Mouse (Mus musculus) right cerebral cortex, adult 18-20 months (tissue): Measurements from ENCODE around the gene Amotl1.

Source experiments
- DNase-seq: peaks from one replicate; pipeline ENCODE4 v3.0.0; 2022; ENCODE audit warnings: mixed read lengths

Amotl1 gene

GRCm38 (mm10) chr9:14641310-14642067 lies 3.4 kb downstream of the Amotl1 start:
- no peak for DNase-seq

- DNase-seq, result no peak
These were observed 8.6 kb downstream of the Amotl1 start for GRCm38 (mm10) chr9:14636244-14636643.

- DNase-seq, result no peak
These were observed 9.3 kb downstream of the Amotl1 start for GRCm38 (mm10) chr9:14635551-14635950.

GRCm38 (mm10) chr9:14634155-14634554 lies 10.7 kb downstream of the Amotl1 start:
- peak; percentile 48 for DNase-seq

- no peak for DNase-seq
These were observed 12.3 kb downstream of the Amotl1 start for GRCm38 (mm10) chr9:14632365-14633163.

GRCm38 (mm10) chr9:14631729-14632128 lies 13.1 kb downstream of the Amotl1 start:
- DNase-seq, result no peak

GRCm38 (mm10) chr9:14627525-14627924 lies 17.3 kb downstream of the Amotl1 start:
- DNase-seq, result no peak

DNA sequence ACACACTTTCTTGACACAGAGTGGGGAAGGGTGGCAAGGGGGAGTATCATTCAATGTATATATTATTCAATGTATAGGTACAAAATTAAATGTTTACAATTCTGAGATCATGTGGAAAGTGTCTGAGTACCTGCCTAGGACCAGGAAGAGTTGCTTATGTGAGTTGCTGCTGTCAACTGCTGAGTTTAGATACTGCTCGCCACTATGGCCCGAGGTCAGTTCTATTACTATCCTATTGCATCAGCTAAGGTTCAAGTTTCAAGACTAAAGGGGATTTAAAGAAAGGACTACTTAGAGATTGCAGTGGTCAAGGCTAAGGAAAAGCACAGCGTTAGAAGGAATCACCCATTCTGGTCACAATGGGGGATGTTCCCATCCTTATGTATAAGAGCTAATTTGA lies 18.9 kb downstream of the Amotl1 start:
- no peak for DNase-seq

- no peak for DNase-seq
These were observed 19.8 kb downstream of the Amotl1 start for GRCm38 (mm10) chr9:14625024-14625423.

GRCm38 (mm10) chr9:14623928-14624327 lies 20.9 kb downstream of the Amotl1 start:
- DNase-seq, result no peak

DNA sequence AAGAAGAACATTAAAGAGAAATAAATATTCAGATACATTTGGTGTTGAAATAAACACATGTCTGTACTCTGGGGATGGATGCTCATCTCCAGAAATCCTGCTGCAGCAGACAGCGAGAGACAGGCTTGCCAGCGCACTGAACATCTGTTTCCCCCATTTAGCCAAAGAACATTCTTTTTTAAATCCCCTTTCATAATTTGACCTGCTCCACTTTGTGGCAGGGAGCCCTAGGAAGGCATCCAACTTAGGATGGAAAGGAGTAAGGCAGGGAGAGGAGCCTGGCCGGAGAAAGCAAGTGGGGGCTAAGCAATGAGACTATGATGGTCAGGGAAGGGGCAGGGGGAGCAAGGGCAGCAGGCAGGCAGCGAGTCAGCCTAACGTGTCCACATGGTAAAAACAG lies 21.6 kb downstream of the Amotl1 start:
- DNase-seq, result no peak

- no peak for DNase-seq
These were observed 22.0 kb downstream of the Amotl1 start for GRCm38 (mm10) chr9:14622848-14623247.

- no peak for DNase-seq
These were observed 24.7 kb downstream of the Amotl1 start for GRCm38 (mm10) chr9:14620107-14620506.

- DNase-seq, result peak; percentile 20
These were observed 29.6 kb downstream of the Amotl1 start for GRCm38 (mm10) chr9:14614931-14615880.

DNA sequence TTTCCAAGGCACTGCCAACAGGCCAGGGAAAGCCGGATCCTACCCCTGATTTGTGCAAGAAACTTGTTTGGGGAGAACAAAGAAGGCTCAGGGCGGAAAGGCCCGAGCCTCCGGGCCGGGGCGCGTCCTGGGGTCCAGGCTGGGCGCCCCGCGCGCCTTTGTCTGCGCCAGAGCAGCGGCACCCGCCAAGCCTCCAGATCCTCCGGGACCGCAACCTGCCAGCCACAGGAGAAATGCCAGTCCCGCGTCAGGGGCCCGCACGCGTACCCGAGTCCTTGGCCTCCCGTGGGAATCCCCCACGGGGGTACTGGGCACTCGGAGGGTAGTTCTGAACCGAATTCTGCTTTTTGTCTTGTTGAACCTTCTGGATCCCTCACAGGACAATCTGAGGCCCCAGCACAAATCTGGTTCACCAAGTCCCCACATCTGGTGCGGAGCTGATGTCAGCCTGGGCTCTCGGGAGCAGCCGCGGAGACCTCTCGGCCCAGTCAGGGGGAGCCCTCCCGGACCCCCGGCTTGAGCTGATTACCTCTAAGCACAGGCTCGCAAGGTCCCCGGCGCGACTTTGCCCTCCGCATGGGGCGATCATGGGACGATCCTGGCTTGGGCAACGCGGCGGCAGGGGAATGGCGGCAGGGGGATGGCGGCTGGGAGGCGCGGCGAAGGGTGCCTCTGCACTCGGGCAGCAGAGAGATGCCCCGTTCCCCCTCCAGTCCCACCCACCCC lies 30.5 kb downstream of the Amotl1 start:
- DNase-seq, result peak; percentile 20

- DNase-seq, result no peak
These were observed 31.3 kb downstream of the Amotl1 start for GRCm38 (mm10) chr9:14613308-14614204.

DNA sequence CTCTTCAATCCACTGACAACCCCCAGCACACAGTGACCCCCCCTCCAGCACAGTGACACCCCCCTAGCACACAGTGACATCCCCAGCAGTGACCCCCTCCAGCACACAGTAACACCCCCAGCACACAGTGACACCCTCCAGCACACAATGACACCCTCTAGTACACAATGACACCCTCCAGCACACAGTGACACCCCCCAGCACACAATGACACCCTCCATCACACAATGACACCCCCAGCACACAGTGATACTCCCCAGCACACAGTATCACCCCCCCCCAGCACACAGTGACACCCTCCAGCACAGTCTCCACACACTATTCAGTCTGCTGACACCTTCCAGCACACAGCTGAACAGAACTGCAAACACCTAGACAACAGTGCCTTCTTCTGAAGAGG lies 32.3 kb downstream of the Amotl1 start:
- no peak for DNase-seq

GRCm38 (mm10) chr9:14608521-14608920 lies 36.3 kb downstream of the Amotl1 start:
- DNase-seq, result no peak

DNA sequence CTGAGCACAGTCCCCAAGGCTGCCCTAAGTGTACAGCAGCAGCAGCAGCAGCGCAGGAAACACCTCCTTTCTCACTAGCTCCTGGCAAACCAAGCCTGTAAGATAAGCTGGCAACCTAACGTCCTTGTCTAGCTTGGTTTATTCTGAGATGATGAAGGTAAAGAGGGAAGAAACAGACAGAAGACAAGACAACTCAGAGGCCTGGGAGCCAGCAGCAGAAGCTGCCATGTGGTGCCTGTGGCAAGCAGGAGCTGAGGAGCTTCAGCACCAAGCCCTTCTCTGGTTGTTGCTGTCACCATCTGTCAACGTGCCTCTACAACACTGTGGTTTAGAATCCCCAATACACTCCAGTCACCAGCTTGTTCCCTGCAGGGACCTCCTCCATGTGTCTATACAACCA lies 37.4 kb downstream of the Amotl1 start:
- no peak for DNase-seq

DNA sequence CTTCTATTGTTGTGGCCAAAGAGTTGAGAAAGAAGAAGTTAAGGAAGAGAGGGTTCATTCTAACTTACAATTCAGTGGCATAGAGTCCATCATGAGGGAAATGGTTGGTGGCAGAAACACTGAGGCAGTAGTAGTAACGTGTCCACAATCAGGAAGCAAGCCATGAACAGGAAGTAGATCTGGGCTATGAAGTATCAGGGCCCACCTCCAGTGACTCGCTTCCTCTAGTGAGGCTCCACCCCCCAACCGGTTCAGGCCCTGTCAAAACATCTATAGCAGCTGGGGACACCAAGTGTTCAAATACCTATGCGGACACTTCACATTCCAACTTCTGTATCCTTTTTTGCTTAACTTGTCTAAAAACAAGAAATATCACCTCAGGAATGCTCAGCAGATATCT lies 38.9 kb downstream of the Amotl1 start:
- no peak for DNase-seq

- DNase-seq, result no peak
These were observed 40.5 kb downstream of the Amotl1 start for GRCm38 (mm10) chr9:14604363-14604762.
